Mouse (Mus musculus): Measurements from ENCODE around the gene Cotl1.

- TF ChIP-seq POLR2AphosphoS2 (IDR thresholded peaks at IDR 0.05; ENCODE audit: insufficient read length, low read depth) (no peak), USF1 (IDR thresholded peaks at IDR 0.05; ENCODE audit: low read depth) (no peak), MAX (IDR thresholded peaks at IDR 0.05; ENCODE audit: low read depth) (no peak), MYOG (IDR thresholded peaks at IDR 0.05; ENCODE audit: control insufficient read depth in 1 of 3, insufficient read depth in 1 of 3, insufficient read length in 2 of 3, low read depth in 2 of 3) (peak in 1 of 3 experiments; percentile 19), TCF12 (IDR thresholded peaks at IDR 0.05; ENCODE audit: insufficient read depth, poor library complexity, severe bottlenecking) (no peak)
Observed at GRCm38 (mm10) chr8:119791804-119792704, 48.3 kb downstream of the Cotl1 start.

Data from myocyte (in vitro differentiated cells).